Mouse (Mus musculus) urinary bladder, adult 2 months (tissue): ENCODE results near the gene Pla2g3. TPM values are rescaled to one million over a fixed set of nuclear protein-coding genes. Genes with fewer than 3 reads are reported as not detected.
A peak's percentile ranks its signal among the peaks of the same experiment; 100 is the strongest.

Experiments used
- DNase-seq: peaks from one replicate; pipeline ENCODE4 v3.0.0; 2022; ENCODE audit warnings: low spot score
- polyA plus RNA-seq: library from polyadenylated mRNA; depleted of rRNA; stranded (reverse); fragments of >200 nt; gene quantifications from 2 replicates; pipeline ENCODE4 v1.2.3, GENCODE M21; 2012; rRNA removed

Gene Pla2g3
- polyA plus RNA-seq, 1 experiment, result 0.66 TPM

DNA sequence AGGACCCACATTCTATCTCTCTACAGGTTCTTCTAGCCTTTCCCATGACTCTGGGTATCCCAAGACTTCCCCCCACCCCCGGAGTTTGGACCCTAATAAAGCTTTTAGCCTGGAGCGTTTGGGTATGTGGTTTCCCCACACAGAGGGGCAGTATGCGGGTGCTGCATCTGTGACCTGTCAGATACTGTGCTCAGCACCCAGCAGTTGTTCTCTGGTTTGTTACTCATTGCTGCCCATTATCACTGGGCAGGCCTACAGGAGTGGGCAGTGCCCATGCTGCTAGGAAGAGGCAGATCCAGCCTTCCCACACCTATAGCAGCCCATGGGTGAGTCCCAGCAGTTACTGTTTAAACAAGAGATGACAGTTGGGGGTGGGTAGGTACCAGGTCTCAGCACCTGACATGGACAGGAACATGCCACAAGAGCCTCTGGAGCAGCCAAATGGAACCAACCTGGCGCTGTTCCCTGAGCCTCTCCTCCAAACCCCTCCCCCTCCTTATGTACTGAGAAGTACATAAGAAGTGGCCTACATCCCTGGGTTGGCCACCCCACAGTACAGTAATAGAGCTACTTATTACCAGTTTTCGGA lies 48.8 kb downstream of the Pla2g3 start:
- DNase-seq, result no peak

DNA sequence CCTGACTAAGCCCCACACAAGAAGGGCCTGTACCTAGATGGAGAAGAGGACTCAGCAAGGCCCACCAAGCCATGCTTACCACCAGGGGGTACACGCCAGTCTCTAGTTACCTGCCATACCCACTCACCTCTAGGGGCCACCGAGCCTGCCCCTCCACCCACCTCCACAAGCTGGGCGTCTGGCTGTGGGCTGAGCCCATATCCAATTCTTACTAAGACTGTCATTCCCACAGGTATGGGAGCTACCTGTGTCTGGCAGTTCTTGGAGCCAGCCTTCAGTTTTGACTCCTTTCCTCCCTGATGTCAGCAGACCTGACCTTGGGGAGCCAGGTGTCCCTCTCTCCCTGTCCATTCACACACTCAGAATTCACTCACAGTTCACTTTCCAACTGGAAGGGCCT lies 49.6 kb downstream of the Pla2g3 start:
- no peak for DNase-seq

- no peak for DNase-seq
Observed at GRCm38 (mm10) chr11:3538341-3538740, 50.3 kb downstream of the Pla2g3 start.

DNA sequence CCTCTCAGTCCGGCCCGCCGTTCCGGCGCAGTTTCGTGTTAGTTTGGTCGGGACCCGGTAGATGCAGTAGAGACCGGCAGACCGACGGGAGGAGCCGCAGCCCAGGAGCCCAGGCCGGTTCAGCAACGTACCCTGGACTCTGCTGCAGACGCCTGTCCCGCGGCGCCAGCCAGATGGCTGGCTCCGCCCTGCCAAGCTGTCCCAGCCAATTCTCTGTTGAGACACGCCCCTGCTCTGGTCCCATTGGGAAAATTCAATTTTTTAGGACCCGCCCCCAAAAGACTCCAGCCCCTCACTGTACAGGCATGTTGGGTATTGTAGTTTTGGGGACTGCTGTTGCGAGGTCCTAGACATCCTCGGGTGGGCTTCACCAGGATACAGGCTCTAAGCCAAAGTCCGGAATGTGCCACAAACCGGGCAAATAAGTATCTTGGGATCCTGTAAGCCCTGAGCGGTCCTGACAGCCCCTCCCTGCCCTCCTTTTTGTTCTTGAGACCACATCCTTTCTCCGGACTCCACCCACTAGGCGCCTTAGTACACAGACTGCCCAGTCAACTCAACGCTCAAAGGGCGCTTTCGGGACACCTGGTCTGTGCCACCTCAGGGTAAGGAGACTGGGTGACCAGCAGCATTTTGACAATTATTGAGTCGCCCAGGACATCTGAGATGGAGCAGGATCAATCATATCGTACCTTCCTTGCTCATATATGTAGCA lies 51.2 kb downstream of the Pla2g3 start:
- DNase-seq, result peak; percentile 93

GRCm38 (mm10) chr11:3539826-3540196 lies 51.7 kb downstream of the Pla2g3 start:
- DNase-seq, result no peak

- DNase-seq, result no peak
Observed at GRCm38 (mm10) chr11:3540451-3541085, 52.5 kb downstream of the Pla2g3 start, which contains the start of gene Smtn. Smtn (minus strand) TSS chr11:3540612.

GRCm38 (mm10) chr11:3541932-3542331 lies 53.8 kb downstream of the Pla2g3 start:
- DNase-seq, result no peak

- DNase-seq, result no peak
Observed at GRCm38 (mm10) chr11:3543001-3543400, 54.9 kb downstream of the Pla2g3 start.

- no peak for DNase-seq
Observed at GRCm38 (mm10) chr11:3544409-3544808, 56.3 kb downstream of the Pla2g3 start.

- DNase-seq, result no peak
Observed at GRCm38 (mm10) chr11:3545531-3546241, 57.6 kb downstream of the Pla2g3 start.

GRCm38 (mm10) chr11:3546242-3546562 lies 58.1 kb downstream of the Pla2g3 start:
- DNase-seq, result no peak

DNA sequence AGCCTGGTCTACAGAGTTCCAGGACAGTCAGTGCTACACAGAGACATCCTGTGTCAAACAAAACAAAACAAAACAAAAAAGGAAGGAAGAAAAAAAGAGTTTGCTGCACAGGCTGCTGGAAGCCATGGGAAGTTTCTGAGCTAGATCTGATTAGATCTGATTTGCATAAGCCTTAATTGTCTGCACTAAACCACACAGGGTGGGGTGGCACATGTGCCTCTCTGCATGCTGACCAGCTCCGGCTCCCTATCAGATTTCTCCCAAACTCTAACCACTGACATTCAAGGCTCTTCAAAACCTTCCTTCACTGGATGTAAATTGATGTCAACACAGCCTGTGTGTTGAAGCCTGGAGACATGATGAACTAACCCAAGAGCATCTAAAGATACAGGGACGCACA lies 59.0 kb downstream of the Pla2g3 start:
- no peak for DNase-seq

- DNase-seq, result no peak
Observed at GRCm38 (mm10) chr11:3547969-3548368, 59.9 kb downstream of the Pla2g3 start.

DNA sequence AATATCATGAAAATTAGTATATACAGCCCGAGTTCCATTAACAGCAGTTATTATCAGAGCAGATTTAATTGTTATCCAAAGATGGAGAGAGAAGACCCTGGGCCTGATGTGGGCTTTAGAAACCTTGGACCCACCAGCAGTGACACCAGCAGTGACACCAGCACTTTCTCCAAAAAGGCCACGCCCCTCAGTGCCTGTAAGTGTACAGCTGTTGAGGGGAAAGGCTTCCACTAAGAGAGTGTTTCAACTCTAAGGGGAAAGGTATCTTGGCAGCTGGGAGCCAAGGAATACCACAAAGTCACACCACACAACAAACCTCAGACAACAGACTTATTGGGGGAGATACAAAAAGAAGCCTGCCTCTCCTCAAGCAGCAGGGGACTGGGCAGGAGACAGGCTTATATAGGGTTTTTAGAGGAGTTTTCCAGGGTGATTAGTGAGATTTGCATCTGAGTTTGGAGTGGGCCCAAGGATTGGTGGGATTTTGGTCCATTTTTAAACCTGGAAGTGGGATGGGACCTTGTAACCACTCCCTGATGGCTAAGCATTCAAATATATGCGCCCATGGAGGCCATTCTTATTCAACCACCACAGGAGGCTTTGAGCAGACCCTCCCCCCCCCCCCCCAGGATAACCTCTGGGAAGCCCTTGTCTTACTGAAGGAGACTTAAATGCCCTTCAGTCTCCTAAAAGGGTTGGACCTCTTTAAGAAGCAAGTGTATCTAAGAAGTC lies 60.6 kb downstream of the Pla2g3 start:
- no peak for DNase-seq

Other genes with a start within 250 kb of the Pla2g3 start
- gene Drg1, start 221.9 kb upstream of the Pla2g3 start, polyA plus RNA-seq, result 61.2 and 63.8 TPM in 2 replicates
- gene Patz1, start 199.4 kb upstream of the Pla2g3 start, polyA plus RNA-seq, result 26.9 and 29.4 TPM in 2 replicates
- 37.8 and 51.7 TPM in 2 replicates for gene Pik3ip1, start 157.9 kb upstream of the Pla2g3 start, polyA plus RNA-seq
- 78.9 and 96.8 TPM in 2 replicates for gene Limk2, start 79.1 kb upstream of the Pla2g3 start, polyA plus RNA-seq
- gene Rnf185, start 35.9 kb upstream of the Pla2g3 start, polyA plus RNA-seq, result 27.0 and 28.2 TPM in 2 replicates
- gene Inpp5j, start 16.5 kb downstream of the Pla2g3 start, polyA plus RNA-seq, result 0.70 and 1.5 TPM in 2 replicates
- gene Selenom, start 26.4 kb downstream of the Pla2g3 start, polyA plus RNA-seq, result 321 and 348 TPM in 2 replicates
- gene Smtn, start 52.3 kb downstream of the Pla2g3 start, polyA plus RNA-seq, result 371 and 680 TPM in 2 replicates
- 16.2 and 20.3 TPM in 2 replicates for gene Morc2a, start 160.9 kb downstream of the Pla2g3 start, polyA plus RNA-seq